Mouse (Mus musculus): ENCODE data around the gene Cdsn.

The Cdsn gene

GRCm38 (mm10) chr17:35569091-35569944 is 17.4 kb downstream of the Cdsn start:
- peak in 1 of 2 experiments; percentile 12 for DNase-seq (ENCODE audit: low spot score in 2 of 2)

DNA sequence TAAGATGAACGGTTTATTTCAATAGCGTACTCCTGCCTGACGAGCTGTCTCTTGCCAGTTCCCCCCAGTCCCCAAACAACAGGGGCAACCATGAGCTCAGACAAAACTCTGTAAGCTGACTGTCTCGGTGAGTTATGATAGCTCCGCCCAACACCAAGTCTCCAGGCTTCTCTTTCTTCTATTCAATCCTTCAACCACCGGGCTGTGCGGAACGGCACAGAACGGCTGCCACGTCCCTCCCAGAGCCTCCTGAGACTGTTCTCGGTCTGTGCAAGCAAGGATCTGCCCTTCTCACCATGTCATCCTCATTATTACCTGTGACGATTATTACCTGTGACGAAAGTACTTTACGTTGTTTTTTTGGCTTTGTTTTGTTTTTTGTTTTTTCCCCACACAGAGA is 18.9 kb downstream of the Cdsn start:
- peak in 1 of 2 experiments; percentile 4 for DNase-seq (ENCODE audit: low spot score in 2 of 2)

GRCm38 (mm10) chr17:35571477-35571876 is 19.5 kb downstream of the Cdsn start:
- DNase-seq (ENCODE audit: low spot score in 2 of 2): peak in 1 of 2 experiments; percentile 4

- DNase-seq (ENCODE audit: low spot score in 2 of 2): peak; percentile 53 to 82
Measured at GRCm38 (mm10) chr17:35578211-35578610, 26.3 kb downstream of the Cdsn start.

- no peak for DNase-seq (ENCODE audit: low spot score in 2 of 2)
Measured at GRCm38 (mm10) chr17:35582900-35583299, 31.0 kb downstream of the Cdsn start.

DNA sequence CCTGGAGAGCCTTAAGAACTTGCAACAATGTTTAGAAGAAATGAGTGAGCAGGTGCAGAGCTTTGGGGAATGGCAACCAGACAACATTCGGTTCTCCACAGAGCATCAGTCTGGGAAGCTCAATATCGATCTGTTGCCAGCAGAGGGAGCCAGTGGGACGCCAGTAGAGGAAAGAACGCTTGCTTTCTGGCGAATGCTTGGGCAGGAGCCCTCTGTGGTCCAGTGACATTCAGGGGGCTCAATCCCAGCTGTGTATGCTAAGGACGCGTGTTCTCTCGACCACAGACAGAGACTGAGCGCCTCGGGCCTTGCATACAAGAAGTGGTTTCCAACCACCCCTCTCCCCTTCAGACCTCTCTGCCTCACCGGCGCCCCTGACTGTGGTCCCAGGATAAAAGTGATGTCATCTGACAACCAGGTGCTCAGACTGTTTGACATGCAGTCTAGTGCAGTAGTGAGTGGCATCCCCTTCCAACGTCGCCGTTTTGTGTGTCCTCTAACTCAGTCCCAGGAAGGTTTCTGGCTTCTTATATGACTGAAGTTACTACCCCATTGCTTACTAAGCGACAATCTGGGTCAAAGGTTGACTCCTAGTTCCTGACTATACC is 32.5 kb downstream of the Cdsn start:
- DNase-seq (ENCODE audit: low spot score in 2 of 2): peak; percentile 80 to 86

DNA sequence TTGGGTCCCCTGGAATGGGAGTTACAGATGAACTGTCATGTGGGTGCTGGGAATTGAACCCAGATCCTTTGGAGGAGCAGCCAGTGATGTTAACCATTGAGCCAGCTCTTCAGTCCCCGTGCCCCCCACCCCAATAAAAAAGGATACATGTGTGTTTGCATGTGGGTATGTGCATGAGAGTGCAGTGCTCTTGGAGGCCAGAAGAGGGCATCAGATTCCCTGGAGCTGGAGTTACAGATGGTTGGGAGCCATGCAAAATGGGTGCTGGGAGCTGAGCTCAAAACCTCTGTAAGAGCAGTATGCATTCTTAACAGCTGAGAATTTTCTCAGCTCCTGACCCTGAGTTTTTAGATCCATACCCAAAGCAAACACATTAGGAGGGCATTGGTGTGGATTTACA is 35.4 kb downstream of the Cdsn start:
- DNase-seq (ENCODE audit: low spot score in 2 of 2): no peak

GRCm38 (mm10) chr17:35588387-35588786 is 36.5 kb downstream of the Cdsn start:
- DNase-seq (ENCODE audit: low spot score in 2 of 2): no peak

DNA sequence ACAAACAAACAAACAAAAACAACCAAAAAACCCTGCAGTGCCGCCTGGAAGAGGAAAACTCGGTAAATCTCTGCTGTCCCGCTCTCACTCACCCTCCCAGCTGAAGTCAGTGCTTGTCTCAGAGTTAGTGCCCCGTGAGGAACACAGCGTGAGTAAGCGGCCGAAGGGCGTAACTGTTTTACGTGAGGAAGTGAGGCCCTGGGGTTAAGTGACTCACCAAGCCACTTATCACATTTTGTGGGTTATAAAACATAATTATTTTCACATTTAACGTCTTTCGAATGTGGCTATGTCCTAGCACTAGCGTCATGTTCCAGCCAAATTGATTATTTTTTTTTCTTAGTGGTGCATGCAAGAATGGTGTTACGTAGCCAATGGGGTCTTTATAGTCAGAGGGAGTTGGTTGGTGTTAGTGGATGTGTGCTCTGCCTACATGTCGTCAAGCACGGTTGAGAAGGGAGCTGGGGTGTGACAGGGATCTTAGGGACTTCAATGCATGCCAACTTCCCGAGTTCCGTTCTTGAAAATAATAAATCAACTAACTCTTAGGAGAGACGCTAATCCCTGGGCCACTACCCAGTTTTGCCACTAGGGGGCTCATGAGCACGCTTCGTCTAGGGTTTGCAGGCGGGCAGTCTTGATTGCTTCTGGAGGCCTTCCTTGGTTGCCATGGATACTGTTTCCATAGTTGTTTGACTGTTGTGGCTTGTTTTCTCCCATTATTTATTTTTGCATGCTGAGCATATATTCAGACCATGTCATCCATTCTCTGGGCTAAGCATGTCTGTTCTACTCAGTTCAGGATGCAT is 38.7 kb downstream of the Cdsn start:
- peak; percentile 75 to 87 for DNase-seq (ENCODE audit: low spot score in 2 of 2)

- no peak for DNase-seq (ENCODE audit: low spot score in 2 of 2)
Measured at GRCm38 (mm10) chr17:35591219-35591578, 39.3 kb downstream of the Cdsn start.

DNA sequence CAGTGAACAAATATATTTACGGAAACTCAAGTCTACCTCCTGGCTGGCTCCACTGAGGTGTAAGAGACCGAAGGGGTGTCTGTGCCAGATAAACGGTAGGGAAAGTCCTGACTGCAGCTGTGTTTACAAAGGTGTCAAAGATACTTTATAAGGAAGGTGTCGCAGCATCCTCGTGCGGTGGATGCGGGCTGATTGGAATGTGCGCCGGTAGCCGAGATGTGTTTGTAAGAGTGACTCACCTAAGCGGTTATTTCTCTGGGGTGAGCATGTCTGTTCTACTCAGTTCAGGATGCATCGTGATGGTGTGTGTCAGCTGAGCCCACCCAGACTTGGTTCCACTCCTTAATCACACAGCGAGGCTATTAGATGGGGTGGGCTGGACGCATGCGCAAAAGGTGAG is 39.8 kb downstream of the Cdsn start:
- DNase-seq (ENCODE audit: low spot score in 2 of 2): no peak

GRCm38 (mm10) chr17:35592131-35592530 is 40.2 kb downstream of the Cdsn start:
- no peak for DNase-seq (ENCODE audit: low spot score in 2 of 2)

- DNase-seq (ENCODE audit: low spot score in 2 of 2): no peak
Measured at GRCm38 (mm10) chr17:35593786-35594185, 41.9 kb downstream of the Cdsn start.

GRCm38 (mm10) chr17:35594456-35594855 is 42.5 kb downstream of the Cdsn start:
- no peak for DNase-seq (ENCODE audit: low spot score in 2 of 2)

GRCm38 (mm10) chr17:35597399-35597798 is 45.5 kb downstream of the Cdsn start:
- DNase-seq (ENCODE audit: low spot score in 2 of 2): no peak

GRCm38 (mm10) chr17:35601249-35601648 is 49.3 kb downstream of the Cdsn start, which contains the start of gene Sfta2:
Gene Sfta2 (plus strand): TSS chr17:35601549.
- no peak for DNase-seq (ENCODE audit: low spot score in 2 of 2)

DNA sequence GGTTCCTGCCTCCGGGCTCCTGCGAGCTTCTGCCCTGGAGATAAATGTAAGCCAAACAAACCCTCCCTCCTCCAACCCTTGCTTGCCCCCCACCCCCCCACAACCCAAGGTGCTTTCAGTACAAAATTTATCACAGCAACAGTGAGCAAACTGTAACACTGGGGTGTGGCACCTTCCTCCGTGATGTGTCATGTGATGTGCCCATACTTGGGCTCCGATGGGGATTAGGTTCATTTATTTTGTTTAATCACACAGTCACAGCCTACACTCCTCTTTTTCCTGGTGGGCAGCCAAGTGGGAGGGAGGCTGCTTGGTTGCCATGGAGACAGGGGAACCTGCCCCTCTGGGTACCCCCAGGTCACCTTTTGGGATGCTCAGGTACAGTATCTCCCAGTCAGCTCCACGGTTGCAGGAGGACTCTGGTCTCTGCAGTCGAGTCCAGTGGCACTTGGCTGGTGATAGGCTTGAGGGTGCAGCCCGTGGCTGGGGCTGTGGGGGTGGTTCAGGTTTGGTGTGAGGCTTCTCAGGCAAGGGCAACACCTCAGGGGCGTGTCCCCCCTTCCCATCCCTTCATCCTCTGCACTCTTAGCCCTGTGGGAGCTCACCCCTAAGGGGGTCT is 49.9 kb downstream of the Cdsn start:
- no peak for DNase-seq (ENCODE audit: low spot score in 2 of 2)

Data from cerebellum, postnatal 4 days (tissue).